Mouse (Mus musculus): ENCODE results near the gene Kcnc3. TPM values are rescaled to one million over a fixed set of nuclear protein-coding genes. Genes with fewer than 3 reads are reported as not detected.

Gene Kcnc3
- total RNA-seq, 2 experiments from 2014 or later: 3.0 to 3.6 TPM

DNA sequence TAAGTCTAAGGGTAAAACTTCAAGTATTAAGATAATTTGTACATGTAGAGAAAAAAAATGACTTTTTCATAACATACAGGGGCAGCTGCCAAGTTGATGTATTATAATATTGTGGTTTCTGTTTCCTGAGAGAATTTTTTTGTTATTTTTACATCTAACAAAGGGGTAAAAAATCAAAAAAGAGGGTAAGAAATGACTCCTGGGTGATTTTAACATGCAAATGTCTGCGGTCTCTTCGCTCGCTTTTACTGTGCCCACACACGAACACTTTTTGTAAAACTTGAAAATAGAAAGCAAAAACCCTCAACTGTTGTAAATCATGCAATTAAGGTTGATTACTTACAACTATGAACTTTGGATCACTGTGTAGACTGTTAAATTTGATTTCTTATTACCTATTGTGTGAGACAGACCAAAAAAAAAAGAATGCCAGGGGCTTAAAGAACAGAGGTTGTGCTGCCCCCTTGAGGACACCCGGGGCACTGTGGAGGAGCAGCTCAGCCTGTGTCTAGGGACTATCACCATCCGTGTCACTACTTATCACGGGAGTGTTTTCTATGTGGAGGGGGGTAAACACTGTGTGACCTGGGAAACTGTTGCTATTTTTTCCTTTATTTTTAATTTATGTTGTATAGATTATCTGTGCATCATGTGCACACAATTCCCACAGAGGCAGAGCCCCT, 56.7 kb downstream of the Kcnc3 start:
- TF ChIP-seq CTCF (IDR thresholded peaks at IDR 0.05): peak; percentile 77
- no peak overlapping the region for H3K27ac ChIP-seq
- no peak overlapping the region for H3K4me3 ChIP-seq
- DNase-seq: peak; percentile 73
- intact Hi-C loops (cut with DNase I): loop anchor here (10.0 kb wide), 1 partner anchor 168 kb away; the partner anchor contains the start of genes Atf5, Il4i1 and Nup62

DNA sequence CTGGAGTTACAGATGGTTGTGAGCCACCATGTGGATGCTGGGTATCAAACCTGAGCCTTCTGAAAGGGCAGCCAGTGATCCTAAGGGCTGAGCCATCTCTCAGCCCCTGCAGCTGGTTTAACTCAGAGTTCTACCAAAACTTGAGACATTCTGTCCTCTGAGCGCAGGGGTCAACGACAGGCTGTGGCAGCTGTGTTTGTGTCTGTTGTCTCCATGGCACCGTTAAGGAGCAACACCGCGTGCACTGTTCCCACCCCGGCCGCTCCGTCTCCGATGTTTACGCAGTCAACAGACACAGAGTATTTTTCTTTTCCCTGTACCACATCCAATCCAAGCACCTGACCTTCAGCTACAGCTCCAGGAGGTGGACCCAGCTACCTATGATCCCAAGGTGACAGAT, 57.3 kb downstream of the Kcnc3 start:
- DNase-seq: peak; percentile 52
- TF ChIP-seq CTCF (IDR thresholded peaks at IDR 0.05): no peak
- no peak overlapping the region for H3K4me3 ChIP-seq
- intact Hi-C loops (cut with DNase I): loop anchor here (10.0 kb wide), 1 partner anchor 167 kb away; the partner anchor contains the start of genes Atf5, Il4i1 and Nup62
- H3K27ac ChIP-seq: no peak overlapping the region

DNA sequence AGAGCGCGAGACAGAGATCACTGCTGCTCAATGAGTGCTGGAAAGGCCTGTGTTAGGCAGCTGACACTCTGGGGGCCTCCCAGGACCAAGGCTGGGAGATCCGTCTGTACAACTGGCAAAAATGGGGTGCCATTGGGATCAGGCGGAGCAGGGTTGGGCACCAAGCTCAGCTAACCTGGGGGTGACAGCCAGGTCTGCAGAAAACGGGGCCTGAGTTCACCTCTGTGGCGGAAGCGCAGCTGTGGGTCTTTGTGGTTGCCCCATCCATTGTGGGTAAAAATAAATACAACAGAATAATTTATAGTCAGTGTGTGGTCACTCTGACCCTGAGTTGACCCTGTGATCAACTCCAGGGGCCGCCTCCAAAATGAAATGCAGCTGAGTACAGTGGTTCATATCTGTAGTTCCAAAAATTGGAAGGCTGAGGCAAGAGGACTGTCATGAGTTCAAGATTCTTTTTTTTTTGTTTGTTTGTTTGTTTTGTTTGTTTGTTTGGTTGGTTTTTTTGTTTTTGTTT, 58.7 kb downstream of the Kcnc3 start:
- intact Hi-C loops (cut with DNase I): loop anchor here (10.0 kb wide), 1 partner anchor 166 kb away; the partner anchor contains the start of genes Atf5, Il4i1 and Nup62
- DNase-seq: no peak

DNA sequence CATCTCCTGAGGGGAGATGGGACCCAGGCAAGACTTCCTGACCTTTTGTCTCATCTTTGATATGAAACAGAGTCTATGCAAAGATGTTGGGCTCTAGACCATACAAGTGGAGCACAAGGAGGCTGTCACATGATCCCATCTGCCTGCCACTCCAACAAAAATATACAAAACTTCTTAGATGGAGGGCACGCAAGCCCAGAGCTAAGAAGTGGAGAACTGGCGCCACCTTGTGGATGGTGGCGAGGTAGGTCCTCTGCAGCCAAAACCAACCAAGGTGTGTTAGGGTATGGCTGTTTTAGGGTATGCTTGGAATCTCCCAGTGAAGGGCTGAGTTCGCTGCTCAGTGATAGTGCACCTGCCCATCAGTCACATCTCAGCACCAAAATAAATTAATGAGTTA, 59.5 kb downstream of the Kcnc3 start:
- peak; percentile 61 for DNase-seq
- TF ChIP-seq CTCF (IDR thresholded peaks at IDR 0.05): peak; percentile 76

More for the DNA sequence above, 58.7 kb downstream of the Kcnc3 start:
- no peak overlapping the region for H3K27ac ChIP-seq
- TF ChIP-seq CTCF (IDR thresholded peaks at IDR 0.05): no peak
- no peak overlapping the region for H3K4me3 ChIP-seq

DNA sequence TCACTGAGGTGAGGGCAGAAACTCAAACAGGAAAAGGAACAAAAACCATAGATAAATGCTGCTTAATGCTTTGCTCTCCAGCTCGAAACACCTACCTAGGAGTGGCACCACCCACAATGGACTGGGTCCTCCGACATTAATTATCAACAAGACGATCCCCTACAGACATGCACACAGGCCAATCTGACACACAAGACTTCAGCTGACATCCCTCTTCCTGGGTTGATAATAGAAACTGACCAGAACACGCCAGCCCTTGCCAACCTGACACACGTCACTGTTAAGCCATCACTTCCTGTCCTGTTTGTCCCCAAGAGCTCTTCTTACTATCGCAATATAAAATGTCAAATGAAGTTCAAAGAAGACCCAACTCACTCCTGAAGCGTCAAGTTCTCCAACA, 61.0 kb downstream of the Kcnc3 start:
- TF ChIP-seq CTCF (IDR thresholded peaks at IDR 0.05): no peak
- intact Hi-C loops (cut with DNase I): loop anchor here (5.0 kb wide), 1 partner anchor 59 kb away; the partner anchor contains the start of gene Kcnc3
- no peak for DNase-seq
- Histone ChIP-seq H3K27ac (no peak overlapping the region), H3K4me3 (no peak overlapping the region)

More for the DNA sequence above, 59.5 kb downstream of the Kcnc3 start:
- no peak overlapping the region for H3K4me3 ChIP-seq
- H3K27ac ChIP-seq: no peak overlapping the region
- intact Hi-C loops (cut with DNase I): loop anchor here (5.0 to 10.0 kb wide), 2 partner anchors 58 to 165 kb away; partner anchors contain the start of genes Atf5, Il4i1, Kcnc3 and Nup62

DNA sequence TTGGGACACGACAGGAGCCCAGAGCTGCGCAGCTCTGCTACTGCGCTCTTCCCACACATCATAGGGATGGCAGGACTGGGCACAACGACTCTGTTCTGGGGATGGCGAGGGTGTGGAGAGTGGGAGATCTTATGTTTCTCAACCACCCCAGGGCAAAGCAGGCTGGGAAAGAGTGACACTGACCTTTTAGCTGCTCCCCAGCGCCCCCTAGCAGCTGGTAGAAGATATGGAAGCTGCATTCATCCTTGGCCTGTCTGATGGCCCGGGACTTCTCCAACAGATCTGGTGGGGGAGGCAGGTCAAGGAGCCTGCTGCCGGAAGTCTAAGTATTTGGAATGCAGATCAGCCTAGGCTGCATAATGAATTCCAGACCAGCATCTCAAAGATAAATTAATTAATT, 63.3 kb downstream of the Kcnc3 start:
- no peak overlapping the region for H3K4me3 ChIP-seq
- H3K27ac ChIP-seq: no peak overlapping the region
- DNase-seq: peak; percentile 50
- peak; percentile 50 for TF ChIP-seq CTCF (IDR thresholded peaks at IDR 0.05)
- intact Hi-C loops (cut with DNase I): loop anchor here (5.0 kb wide), 1 partner anchor 61 kb away; the partner anchor contains the start of gene Kcnc3

Other genes with a start within 250 kb of the Kcnc3 start
- 1 to 10 TPM; 2.3 to 3.6 TPM for gene Syt3, start 206.6 kb upstream of the Kcnc3 start, total RNA-seq (2021)
- not detected for gene 1700008O03Rik, start 204.8 kb upstream of the Kcnc3 start, total RNA-seq (2021)
- not detected for gene Lrrc4b, start 161.6 kb upstream of the Kcnc3 start, total RNA-seq (2021)
- gene Aspdh, start 125.3 kb upstream of the Kcnc3 start, total RNA-seq (2021): not detected
- 10 to 100 TPM; 51.0 to 57.0 TPM for gene Josd2, start 122.7 kb upstream of the Kcnc3 start, total RNA-seq (2021)
- gene Emc10, start 94.1 kb upstream of the Kcnc3 start, total RNA-seq (2021): 10 to 100 TPM; 43.6 to 52.2 TPM
- gene Fam71e1, start 94.1 kb upstream of the Kcnc3 start, total RNA-seq (2021): 1 to 10 TPM; 2.4 to 5.5 TPM
- gene Mybpc2, start 66.0 kb upstream of the Kcnc3 start, total RNA-seq (2021): 1,000 to 10,000 TPM; 2,660 to 4,973 TPM
- gene Spib, start 58.6 kb upstream of the Kcnc3 start, total RNA-seq (2021): under 1 TPM in 1 of 2 experiments, not detected in 1; 0.08 TPM
- 1 to 10 TPM; 4.1 to 5.1 TPM for gene Pold1, start 41.8 kb upstream of the Kcnc3 start, total RNA-seq (2021)
- gene Nr1h2, start 36.7 kb upstream of the Kcnc3 start, total RNA-seq (2021): 10 to 100 TPM; 40.6 to 42.7 TPM
- under 1 TPM in 1 of 2 experiments, not detected in 1; 0.20 TPM for gene Napsa, start 18.3 kb upstream of the Kcnc3 start, total RNA-seq (2021)
- 10 to 100 TPM; 32.0 to 36.7 TPM for gene Myh14, start 80.2 kb downstream of the Kcnc3 start, total RNA-seq (2021)
- gene Izumo2, start 118.1 kb downstream of the Kcnc3 start, total RNA-seq (2021): not detected
- 10 to 100 TPM; 17.1 to 22.9 TPM for gene Vrk3, start 157.7 kb downstream of the Kcnc3 start, total RNA-seq (2021)
- under 1 TPM in 1 of 2 experiments, not detected in 1; 0.11 TPM for gene Zfp473, start 160.4 kb downstream of the Kcnc3 start, total RNA-seq (2021)
- 10 to 100 TPM; 21.8 to 26.6 TPM for gene Nup62, start 225.4 kb downstream of the Kcnc3 start, total RNA-seq (2021)
- 1 to 10 TPM; 1.6 to 3.3 TPM for gene Il4i1, start 225.7 kb downstream of the Kcnc3 start, total RNA-seq (2021)
- 100 to 1,000 TPM in 1 of 2 experiments, 10 to 100 TPM in 1; 74.7 to 115 TPM for gene Atf5, start 226.0 kb downstream of the Kcnc3 start, total RNA-seq (2021)

Data from gastrocnemius, adult 2 months (tissue).